Mouse (Mus musculus) stomach, postnatal 0 days (tissue): ENCODE results near the gene Nat14.

Experiments used
- CTCF ChIP-seq: IDR thresholded peaks from 2 replicates; pipeline ENCODE4 v1.5.1; 2016; ENCODE audit warnings: antibody characterized with exemption, low read depth, mild to moderate bottlenecking, moderate library complexity
- EP300 ChIP-seq: optimal IDR thresholded peaks from 2 replicates; pipeline ENCODE3; 2016; ENCODE audit warnings: antibody characterized with exemption

- TF ChIP-seq CTCF (peak; percentile 68), EP300 (no peak)
Measured at GRCm38 (mm10) chr7:4923586-4924364, 1.9 kb downstream of the Nat14 start.
